Mouse (Mus musculus) telencephalon, adult 2 months (tissue): ENCODE measurements around the gene Olfr1124.
"Not testable (repeated sequence)": the region's sequence is repeated elsewhere in the genome, so short reads cannot be mapped to it uniquely, and the experiment has no call there.

ENCODE experiments used
- DNase-seq: peaks from one replicate; pipeline ENCODE4 v3.0.0-alpha.2; 2011; ENCODE audit warnings: low read depth, low spot score

Olfr1124 gene

GRCm38 (mm10) chr2:87429975-87430374 is at the start of gene Olfr1124:
Gene Olfr1124 (plus strand): TSS chr2:87430275.
- no peak for DNase-seq

GRCm38 (mm10) chr2:87383935-87384334 is 46.1 kb upstream of the Olfr1124 start:
- DNase-seq = no peak

- DNase-seq = no peak
These were observed 44.5 kb upstream of the Olfr1124 start, which contains the start of gene Olfr1122 for GRCm38 (mm10) chr2:87385549-87385948. Gene Olfr1122 (plus strand): TSS chr2:87385849.

GRCm38 (mm10) chr2:87393605-87394004 is 36.5 kb upstream of the Olfr1124 start:
- not testable (repeated sequence) for DNase-seq

- DNase-seq = not testable (repeated sequence)
These were observed 35.4 kb upstream of the Olfr1124 start for GRCm38 (mm10) chr2:87394686-87395085.

GRCm38 (mm10) chr2:87416335-87416734 is 13.7 kb upstream of the Olfr1124 start, which contains the start of gene Olfr1123:
Gene Olfr1123 (plus strand): TSS chr2:87416635.
- no peak for DNase-seq

GRCm38 (mm10) chr2:87437731-87438130 is 7.7 kb downstream of the Olfr1124 start:
- no peak for DNase-seq

GRCm38 (mm10) chr2:87453662-87454061 is 23.6 kb downstream of the Olfr1124 start, which contains the start of gene Olfr1126:
Gene Olfr1126 (plus strand): TSS chr2:87453962.
- no peak for DNase-seq

GRCm38 (mm10) chr2:87461769-87462168 is 31.7 kb downstream of the Olfr1124 start:
- DNase-seq = no peak

GRCm38 (mm10) chr2:87480207-87480606 is 50.1 kb downstream of the Olfr1124 start:
- no peak for DNase-seq

GRCm38 (mm10) chr2:87481158-87481557 is 51.1 kb downstream of the Olfr1124 start:
- no peak for DNase-seq

GRCm38 (mm10) chr2:87482276-87482675 is 52.2 kb downstream of the Olfr1124 start:
- no peak for DNase-seq
